In genomic region chr16:72691909-72692308, GRCm38 (mm10) we compare ENCODE assay signal across 13 mouse cellular contexts.
DNase-seq lines count a peak whose midpoint lies in the region; ATAC-seq and TF ChIP-seq lines count a peak whose summit lies in the region.
"Had no signal": no experiment of that assay in that cellular context is flagged by ENCODE, and none has a peak within 500 bp of the region (broad histone marks: within the 10 kb centered on the region; RNA-seq: fewer than 3 reads in every experiment).

No protein-coding gene starts in this region.

- no peak overlapping the region for H3K4me2 ChIP-seq in embryonic facial prominence, embryonic 14.5 days (ENCODE audit: low read depth, low read length)
- H3K4me2 ChIP-seq in lung, embryonic 14.5 days, result no peak overlapping the region
- H3K4me2 ChIP-seq in hindbrain, embryonic 12.5 days (replicated peaks), result no peak overlapping the region
- no peak overlapping the region for H3K4me2 ChIP-seq in neural tube, embryonic 14.5 days (ENCODE audit: low read depth, low read length)
- H3K4me2 ChIP-seq: embryonic facial prominence, embryonic 13.5 days had no signal

- no peak overlapping the region for H3K9ac ChIP-seq in embryonic facial prominence, embryonic 14.5 days (ENCODE audit: low read depth, low read length)
- no peak overlapping the region for H3K9ac ChIP-seq in lung, embryonic 14.5 days
- no peak overlapping the region for H3K9ac ChIP-seq in hindbrain, embryonic 12.5 days
- H3K9ac ChIP-seq in neural tube, embryonic 14.5 days (replicated peaks; ENCODE audit: low read depth, low read length), result no peak overlapping the region
- H3K9ac ChIP-seq: embryonic facial prominence, embryonic 13.5 days had no signal

- H3K27me3 ChIP-seq in embryonic facial prominence, embryonic 14.5 days (replicated peaks; ENCODE audit: control insufficient read depth, insufficient read depth, low read length), result no peaks in the 10 kb centered on the region
- no peaks in the 10 kb centered on the region for H3K27me3 ChIP-seq in embryonic facial prominence, embryonic 10.5 days (replicated peaks; ENCODE audit: low read depth, poor library complexity, severe bottlenecking)
- no peaks in the 10 kb centered on the region for H3K27me3 ChIP-seq in lung, embryonic 14.5 days (ENCODE audit: insufficient read depth, low read length)
- H3K27me3 ChIP-seq in hindbrain, embryonic 12.5 days, result no peaks in the 10 kb centered on the region
- no peaks in the 10 kb centered on the region for H3K27me3 ChIP-seq in neural tube, embryonic 14.5 days (ENCODE audit: control insufficient read depth, insufficient read depth, low read length)
- H3K27me3 ChIP-seq: embryonic facial prominence, embryonic 13.5 days had no signal

- H3K27ac ChIP-seq in embryonic facial prominence, embryonic 14.5 days (replicated peaks; ENCODE audit: low read depth, low read length), result no peak overlapping the region
- no peak overlapping the region for H3K27ac ChIP-seq in embryonic facial prominence, embryonic 10.5 days (replicated peaks)
- no peak overlapping the region for H3K27ac ChIP-seq in lung, embryonic 14.5 days (ENCODE audit: low read depth)
- peak overlapping the region; percentile 78 for H3K27ac ChIP-seq in hindbrain, embryonic 12.5 days
- H3K27ac ChIP-seq in neural tube, embryonic 14.5 days (ENCODE audit: low read depth, low read length), result no peak overlapping the region
- H3K27ac ChIP-seq: embryonic facial prominence, embryonic 13.5 days; macrophage had no signal

- TF ChIP-seq CTCF in lung, embryonic 14.5 days (IDR thresholded peaks at IDR 0.05; ENCODE audit: low read depth), result peak; percentile 53

- WGBS in embryonic facial prominence, embryonic 14.5 days, result 55% methylated on average over 3 of the region's 3 CpGs
- WGBS in embryonic facial prominence, embryonic 10.5 days, result 44% methylated on average over 3 of the region's 3 CpGs
- 45% methylated on average over 3 of the region's 3 CpGs for WGBS in lung, embryonic 14.5 days
- WGBS in hindbrain, embryonic 12.5 days, result 25% methylated on average over 3 of the region's 3 CpGs
- 11% methylated on average over 3 of the region's 3 CpGs for WGBS in neural tube, embryonic 14.5 days

- H3K4me1 ChIP-seq in embryonic facial prominence, embryonic 14.5 days (ENCODE audit: control insufficient read depth, insufficient read depth, low read length), result peaks cover 14% of the 10 kb centered on the region
- H3K4me1 ChIP-seq in embryonic facial prominence, embryonic 10.5 days, result peaks cover 69% of the 10 kb centered on the region
- H3K4me1 ChIP-seq in lung, embryonic 14.5 days (ENCODE audit: insufficient read depth), result peaks cover 9% of the 10 kb centered on the region; the same call in 1 of the 2 replicates
- H3K4me1 ChIP-seq in hindbrain, embryonic 12.5 days, result peaks cover 44% of the 10 kb centered on the region
- H3K4me1 ChIP-seq in neural tube, embryonic 14.5 days (ENCODE audit: control insufficient read depth, insufficient read depth, low read length), result peaks cover 31% of the 10 kb centered on the region; the same call in 1 of the 2 replicates

- no peaks in the 10 kb centered on the region for H3K36me3 ChIP-seq in embryonic facial prominence, embryonic 14.5 days (ENCODE audit: control insufficient read depth, insufficient read depth, low read length)
- H3K36me3 ChIP-seq in embryonic facial prominence, embryonic 10.5 days (replicated peaks), result no peaks in the 10 kb centered on the region
- no peaks in the 10 kb centered on the region for H3K36me3 ChIP-seq in lung, embryonic 14.5 days (ENCODE audit: insufficient read depth)
- H3K36me3 ChIP-seq in hindbrain, embryonic 12.5 days, result no peaks in the 10 kb centered on the region
- no peaks in the 10 kb centered on the region for H3K36me3 ChIP-seq in neural tube, embryonic 14.5 days (ENCODE audit: control insufficient read depth, insufficient read depth, low read length)

- H3K4me3 ChIP-seq in embryonic facial prominence, embryonic 14.5 days (ENCODE audit: low read depth, low read length), result no peak overlapping the region
- no peak overlapping the region for H3K4me3 ChIP-seq in embryonic facial prominence, embryonic 10.5 days
- H3K4me3 ChIP-seq in lung, embryonic 14.5 days (ENCODE audit: low read depth, low read length), result no peak overlapping the region
- no peak overlapping the region for H3K4me3 ChIP-seq in hindbrain, embryonic 12.5 days
- H3K4me3 ChIP-seq in neural tube, embryonic 14.5 days (ENCODE audit: low read depth, low read length), result no peak overlapping the region
- H3K4me3 ChIP-seq: embryonic facial prominence, embryonic 13.5 days had no signal

- ATAC-seq in embryonic facial prominence, embryonic 14.5 days (ENCODE audit: low read depth), result peak; percentile 37; the same call in 1 of the 2 replicates
- 0 out of 2 replicates have a peak, but pooled peaks have one; percentile 29 for ATAC-seq in lung, embryonic 14.5 days (ENCODE audit: insufficient read depth)
- ATAC-seq in hindbrain, embryonic 12.5 days (ENCODE audit: low FRiP score), result peak; percentile 30; the same call in 1 of the 2 replicates
- ATAC-seq in neural tube, embryonic 14.5 days (ENCODE audit: low read depth), result peak; percentile 58; the same call in 1 of the 2 replicates
- ATAC-seq in activated CD4-positive, CD25-positive, alpha-beta regulatory T cell, adult 4 months, result no peak

- DNase-seq in embryonic facial prominence, embryonic 14.5 days (ENCODE audit: low spot score), result peak; percentile 65
- no peak for DNase-seq in embryonic facial prominence, embryonic 10.5 days (ENCODE audit: low spot score)
- DNase-seq in lung, embryonic 14.5 days, result peak; percentile 36
- no peak for DNase-seq in lung, postnatal 36 days
- no peak for DNase-seq in right cerebral cortex, postnatal 4 days
- DNase-seq: gastrocnemius, postnatal 10 days; heart, postnatal 14 days; kidney, postnatal 4 days had no signal

- H3K9me3 ChIP-seq in embryonic facial prominence, embryonic 14.5 days (ENCODE audit: control insufficient read depth, low read length), result no peaks in the 10 kb centered on the region
- no peaks in the 10 kb centered on the region for H3K9me3 ChIP-seq in embryonic facial prominence, embryonic 10.5 days
- H3K9me3 ChIP-seq in lung, embryonic 14.5 days (ENCODE audit: low read depth, low read length), result no peaks in the 10 kb centered on the region
- H3K9me3 ChIP-seq in hindbrain, embryonic 12.5 days (replicated peaks), result no peaks in the 10 kb centered on the region
- H3K9me3 ChIP-seq in neural tube, embryonic 14.5 days (ENCODE audit: control insufficient read depth, low read length), result no peaks in the 10 kb centered on the region
- H3K9me3 ChIP-seq: embryonic facial prominence, embryonic 13.5 days had no signal

Comparison
In these comparisons a context has a peak if more than half of its experiments do, and no peak if none do; other contexts are left out.
1. DNase-seq: peak in embryonic facial prominence, embryonic 14.5 days (single experiment) and lung, embryonic 14.5 days (single experiment); none in embryonic facial prominence, embryonic 10.5 days (single experiment), lung, postnatal 36 days (single experiment) and right cerebral cortex, postnatal 4 days (single experiment).